Mouse (Mus musculus) ovary, postnatal 36 days (tissue): ENCODE results near the gene Msh6.
"Not testable (repeated sequence)": the region's sequence is repeated elsewhere in the genome, so short reads cannot be mapped to it uniquely, and the experiment has no call there.

ENCODE experiments used
- DNase-seq: peaks from one replicate; pipeline ENCODE4 v3.0.0; 2022; ENCODE audit warnings: low spot score, mixed read lengths

The Msh6 gene

DNA sequence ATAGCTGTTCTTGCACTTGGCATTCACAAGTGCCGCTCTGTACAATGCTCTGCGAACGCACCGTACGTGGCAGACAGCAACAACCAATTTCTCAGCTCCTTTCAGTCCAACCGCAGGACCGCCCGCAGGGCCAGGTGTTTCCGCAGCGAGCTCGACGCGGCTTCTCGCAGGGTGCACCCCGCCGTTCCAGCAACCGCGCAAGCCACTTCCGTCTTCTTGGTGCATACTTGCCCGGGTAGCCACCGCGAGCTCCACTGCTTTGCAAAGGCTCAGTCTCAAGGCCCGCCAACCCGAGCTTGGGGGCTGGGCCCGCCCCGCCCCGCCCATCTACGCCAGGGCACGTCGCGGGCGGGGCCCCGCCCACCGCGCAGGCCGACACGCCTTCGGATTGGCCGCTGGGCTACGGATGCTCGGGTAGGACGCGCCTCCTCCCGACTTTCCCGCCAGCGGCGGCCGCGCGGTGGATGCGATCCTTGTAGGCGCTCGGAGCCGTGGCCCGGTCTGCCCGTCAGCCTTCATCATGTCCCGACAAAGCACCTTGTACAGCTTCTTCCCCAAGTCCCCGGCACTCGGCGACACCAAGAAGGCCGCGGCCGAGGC is at the start of gene Msh6:
TSS of gene Msh6 (plus strand) at position 434 of the 600 bp plus-strand sequence.
- DNase-seq: peak; percentile 86

DNA sequence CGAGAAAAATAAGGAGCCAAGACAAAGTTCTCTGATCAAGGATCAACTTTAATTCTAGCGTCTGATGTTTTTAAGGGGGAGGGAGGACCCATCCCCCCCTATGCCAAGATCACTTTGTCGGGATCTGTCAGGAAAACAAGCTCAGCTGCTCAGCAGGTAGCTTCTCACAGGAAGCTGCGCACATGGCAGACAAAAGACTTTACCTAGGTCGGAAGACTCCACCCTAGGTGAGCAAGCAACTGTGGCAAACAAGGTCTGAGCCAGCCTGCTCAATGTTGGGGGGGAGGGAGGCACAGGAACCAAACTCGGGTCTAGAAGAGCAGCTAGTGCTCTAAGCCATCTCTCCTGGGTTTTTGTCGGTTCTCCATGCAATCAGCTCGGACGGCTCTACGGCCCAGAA is 40.5 kb upstream of the Msh6 start:
- DNase-seq: no peak

DNA sequence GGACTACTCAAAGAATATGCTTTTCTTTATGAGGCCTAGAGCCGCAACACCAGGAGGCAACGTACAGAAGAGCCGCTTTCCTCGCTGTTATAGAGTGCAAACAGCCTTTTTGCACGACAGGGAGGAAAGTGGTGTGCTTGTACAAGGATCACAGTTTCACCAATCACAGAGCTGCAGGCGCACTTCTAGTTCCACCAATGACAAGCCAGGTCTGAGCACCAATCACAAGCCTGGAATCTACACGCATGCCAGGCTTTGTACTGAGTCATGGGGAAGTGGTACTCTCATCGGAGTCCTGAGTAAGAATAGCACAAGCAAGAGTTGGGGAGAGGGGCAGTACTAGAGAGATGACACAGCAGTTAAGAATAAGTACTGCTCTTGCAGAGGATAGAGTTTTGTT is 40.1 kb upstream of the Msh6 start:
- DNase-seq: no peak

DNA sequence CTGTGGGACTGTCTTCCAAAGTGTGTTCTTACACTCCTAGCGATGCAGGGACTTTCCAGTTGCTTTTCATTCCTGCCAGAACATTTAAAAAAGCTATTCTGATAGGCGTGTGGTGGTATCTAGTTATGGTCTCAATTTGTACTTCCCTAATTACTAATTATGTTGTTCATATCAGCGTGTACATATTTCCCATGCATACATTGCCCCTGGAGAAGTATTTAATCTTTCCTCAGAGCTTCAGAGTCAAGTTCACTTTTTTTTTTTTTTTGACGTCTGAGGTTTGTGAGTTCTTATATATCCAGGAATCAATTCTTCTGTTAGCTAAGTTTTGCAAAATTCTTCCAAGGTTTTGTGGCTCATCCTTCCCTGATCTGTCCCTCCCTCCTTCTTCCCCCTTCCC is 38.7 kb upstream of the Msh6 start:
- DNase-seq: no peak

DNA sequence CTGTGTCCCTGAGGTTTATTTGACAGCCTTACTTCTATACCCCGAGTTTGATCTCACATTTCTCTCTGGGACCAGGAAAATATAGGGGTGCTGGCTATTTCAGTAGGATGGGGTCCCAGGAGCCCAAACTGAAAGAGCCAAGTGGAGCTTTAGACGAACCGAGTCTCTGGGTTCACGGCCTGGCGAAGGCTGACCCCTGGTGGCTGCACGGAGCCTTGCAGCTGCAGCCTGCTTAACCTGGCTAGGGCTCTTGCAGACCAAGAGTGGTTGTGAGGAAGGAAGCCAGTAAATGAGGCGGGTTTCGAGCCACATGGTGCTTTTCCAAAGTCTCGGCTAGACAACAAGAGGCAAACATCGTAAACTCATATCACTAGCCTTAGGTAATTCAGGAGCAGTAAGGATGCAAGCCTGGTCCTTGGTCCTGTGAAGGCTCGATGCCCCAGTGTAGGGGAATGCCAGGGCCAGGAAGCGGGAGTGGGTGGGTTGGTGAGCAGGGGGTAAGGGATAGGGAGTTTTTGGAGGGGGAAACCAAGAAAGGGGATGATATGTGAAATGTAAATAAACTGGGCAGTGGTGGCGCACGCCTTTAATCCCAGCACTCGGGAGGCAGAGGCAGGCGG is 25.8 kb upstream of the Msh6 start:
- DNase-seq: peak; percentile 75

DNA sequence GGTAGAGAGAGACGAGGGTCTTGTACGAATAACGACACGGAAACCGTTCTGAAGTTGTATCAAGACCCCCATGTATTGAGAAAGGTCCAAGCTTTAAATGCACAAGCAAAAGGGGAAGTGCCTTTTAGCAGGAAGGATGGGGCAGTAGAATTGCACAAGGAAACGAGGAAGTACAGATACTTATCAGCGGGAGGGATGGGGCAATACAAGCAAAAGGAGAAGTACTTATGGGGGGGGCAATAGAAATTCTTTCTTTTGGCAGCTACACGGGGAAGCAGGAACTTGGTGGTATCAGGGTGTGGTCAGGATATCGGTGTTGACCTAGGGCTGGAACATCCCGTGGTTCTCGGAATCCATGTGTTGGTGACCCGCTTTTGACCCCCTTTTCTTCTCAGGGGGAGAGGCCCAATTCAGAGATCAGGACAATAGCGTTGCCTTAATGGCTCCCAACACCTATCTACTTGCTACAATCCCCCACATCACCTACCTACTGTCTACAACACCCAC is 20.2 kb upstream of the Msh6 start:
- not testable (repeated sequence) for DNase-seq

DNA sequence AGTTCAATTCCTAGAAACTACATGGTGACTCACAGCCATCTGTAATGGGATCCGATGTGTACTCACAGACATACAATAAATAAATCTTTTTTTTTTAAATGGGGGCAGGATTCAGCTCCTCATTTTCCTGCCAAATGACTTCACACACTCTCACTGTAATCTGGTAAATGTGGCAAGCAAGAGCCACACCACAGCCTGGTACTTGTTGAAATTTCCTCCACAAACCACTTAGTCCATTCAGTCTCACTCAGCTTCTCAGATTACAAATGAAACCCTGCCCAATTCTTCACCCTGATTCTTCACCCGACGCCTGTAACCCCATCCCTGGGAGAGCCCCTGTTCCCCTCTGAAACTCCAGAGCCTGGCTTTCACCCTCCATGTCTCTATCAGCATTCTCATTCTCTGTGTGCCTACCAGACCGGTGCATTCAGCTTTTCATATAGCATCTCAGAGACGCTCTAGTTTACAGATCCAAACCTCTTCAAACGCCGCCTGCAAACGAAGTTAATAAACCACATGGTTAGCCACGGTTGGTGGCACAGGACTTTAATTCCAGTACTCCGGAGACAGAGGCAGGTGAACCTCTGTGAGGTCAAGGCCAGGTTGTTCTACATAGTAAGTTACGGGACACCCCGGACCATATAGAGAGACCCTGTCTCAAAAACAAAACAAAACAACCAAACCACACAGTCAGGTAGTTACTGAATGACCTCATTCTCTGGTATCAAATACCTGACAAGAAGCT is 17.6 kb upstream of the Msh6 start:
- no peak for DNase-seq

DNA sequence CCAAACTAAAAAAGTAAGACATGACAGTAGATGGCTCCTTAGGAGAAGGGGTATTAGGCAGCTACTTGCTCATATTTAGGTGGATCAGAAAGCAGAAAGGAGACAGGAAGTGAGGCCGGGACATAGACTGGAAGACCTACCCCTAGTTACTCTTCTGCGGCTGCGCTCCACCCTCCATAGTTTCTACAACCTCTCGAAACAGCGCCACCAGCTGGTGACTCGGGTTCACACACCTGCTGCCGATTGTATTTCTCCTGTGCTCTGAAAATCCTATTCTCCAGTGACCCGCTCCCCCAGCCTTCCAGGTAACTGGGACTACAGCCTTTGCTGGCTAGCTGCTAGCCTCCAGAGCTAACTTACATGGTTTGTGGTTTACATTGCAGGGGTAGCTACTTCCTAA is 16.6 kb upstream of the Msh6 start:
- no peak for DNase-seq

DNA sequence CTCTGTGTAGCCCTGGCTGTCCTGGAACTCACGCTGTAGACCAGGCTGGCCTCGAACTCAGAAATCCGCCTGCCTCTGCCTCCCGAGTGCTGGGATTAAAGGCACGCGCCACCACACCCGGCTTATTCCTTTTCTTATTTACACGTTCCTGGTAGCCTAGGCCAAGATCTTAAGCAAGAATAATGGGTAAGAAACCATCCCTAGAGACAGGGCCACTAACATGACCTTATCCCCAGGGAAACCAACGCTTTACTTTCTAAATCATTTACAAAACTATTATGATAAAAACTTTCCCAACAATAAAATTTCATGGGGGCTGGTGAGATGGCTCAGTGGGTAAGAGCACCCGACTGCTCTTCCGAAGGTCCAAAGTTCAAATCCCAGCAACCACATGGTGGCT is 15.5 kb upstream of the Msh6 start:
- not testable (repeated sequence) for DNase-seq

DNA sequence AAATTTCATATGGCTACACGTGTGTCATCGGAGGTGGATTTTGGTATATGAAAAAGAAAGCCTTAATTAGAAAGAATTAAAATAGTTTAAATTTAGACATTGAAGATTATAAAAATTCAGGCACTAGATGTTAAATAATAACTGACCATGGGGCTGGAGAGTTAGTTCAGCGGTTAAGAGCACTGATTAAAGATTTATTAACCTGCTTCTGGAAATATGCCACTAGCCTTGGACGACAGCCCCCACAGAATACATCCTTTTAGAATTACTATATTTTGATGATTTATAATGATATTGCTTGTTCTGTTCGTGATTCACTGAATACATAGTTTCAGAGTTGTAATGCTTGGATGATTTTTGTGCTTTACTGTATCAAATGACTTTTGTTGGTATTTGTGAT is 14.9 kb upstream of the Msh6 start:
- not testable (repeated sequence) for DNase-seq

DNA sequence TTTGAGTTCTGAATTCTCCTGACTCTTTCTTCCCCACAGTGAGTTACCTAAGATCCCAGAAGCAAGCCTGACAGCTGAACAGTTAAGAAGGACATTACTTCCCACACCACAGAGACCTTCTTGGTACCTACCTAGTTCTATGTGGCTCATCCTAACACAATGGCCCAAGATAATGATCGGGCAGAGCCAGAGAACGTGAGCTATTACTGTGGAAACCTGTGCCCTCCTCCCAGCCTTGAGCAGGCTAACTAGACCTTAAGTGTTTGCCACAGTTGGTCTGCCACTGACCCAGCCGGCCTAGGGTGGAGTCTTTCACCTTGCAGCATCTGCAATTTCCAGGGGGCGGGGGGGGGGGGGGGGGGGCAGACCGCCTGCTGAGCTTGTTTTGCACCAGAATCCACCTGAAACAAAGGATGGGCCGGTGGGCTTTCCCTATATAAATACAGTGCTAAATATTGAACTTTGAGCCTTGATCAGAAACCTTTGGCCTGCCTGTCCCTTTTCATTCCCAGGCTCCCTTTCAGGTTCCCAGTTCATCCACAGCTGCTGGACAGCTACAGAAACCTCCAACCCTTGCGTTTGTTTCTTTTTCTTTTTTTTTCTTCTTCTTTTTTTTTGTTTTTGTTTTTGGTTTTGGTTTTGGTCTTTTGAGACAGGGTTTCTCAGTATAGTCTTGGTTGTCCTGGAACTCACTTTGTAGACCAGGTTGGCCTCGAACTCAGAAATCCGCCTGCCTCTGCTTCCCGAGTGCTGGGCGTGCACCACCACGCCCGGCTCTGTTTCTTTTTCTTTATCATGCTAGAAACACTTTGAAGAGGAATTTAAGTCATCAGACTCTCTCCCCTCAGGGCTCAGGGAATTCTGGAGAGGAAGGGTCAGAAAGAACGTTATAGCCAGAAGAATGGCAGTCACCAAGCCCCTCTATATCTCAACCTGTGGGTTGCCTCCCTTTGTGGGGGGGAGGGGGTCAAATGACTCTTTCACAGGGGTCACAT is 11.5 kb upstream of the Msh6 start:
- DNase-seq: no peak

DNA sequence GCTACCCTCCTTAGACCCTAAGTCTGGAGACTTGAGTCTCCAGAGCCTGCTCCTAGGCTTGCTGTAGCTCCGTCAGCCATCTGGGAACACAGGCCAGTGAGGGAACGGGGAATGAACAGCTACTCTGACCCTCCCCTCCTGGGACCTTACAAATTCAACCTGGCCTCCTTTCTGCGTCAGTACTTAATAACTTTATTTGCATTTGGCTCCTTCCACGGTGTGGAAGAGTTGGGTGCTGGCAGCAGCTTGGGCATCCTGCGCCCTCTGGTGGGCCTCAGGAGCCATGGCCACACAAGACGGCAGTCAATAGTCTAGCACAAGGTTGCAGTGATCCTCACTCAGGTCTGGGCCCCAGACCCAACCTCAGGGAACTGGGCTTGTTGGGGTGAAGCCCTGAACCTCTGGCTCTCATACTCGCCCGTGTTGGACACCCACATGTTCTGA is 6.4 kb upstream of the Msh6 start:
- DNase-seq: not testable (repeated sequence)

DNA sequence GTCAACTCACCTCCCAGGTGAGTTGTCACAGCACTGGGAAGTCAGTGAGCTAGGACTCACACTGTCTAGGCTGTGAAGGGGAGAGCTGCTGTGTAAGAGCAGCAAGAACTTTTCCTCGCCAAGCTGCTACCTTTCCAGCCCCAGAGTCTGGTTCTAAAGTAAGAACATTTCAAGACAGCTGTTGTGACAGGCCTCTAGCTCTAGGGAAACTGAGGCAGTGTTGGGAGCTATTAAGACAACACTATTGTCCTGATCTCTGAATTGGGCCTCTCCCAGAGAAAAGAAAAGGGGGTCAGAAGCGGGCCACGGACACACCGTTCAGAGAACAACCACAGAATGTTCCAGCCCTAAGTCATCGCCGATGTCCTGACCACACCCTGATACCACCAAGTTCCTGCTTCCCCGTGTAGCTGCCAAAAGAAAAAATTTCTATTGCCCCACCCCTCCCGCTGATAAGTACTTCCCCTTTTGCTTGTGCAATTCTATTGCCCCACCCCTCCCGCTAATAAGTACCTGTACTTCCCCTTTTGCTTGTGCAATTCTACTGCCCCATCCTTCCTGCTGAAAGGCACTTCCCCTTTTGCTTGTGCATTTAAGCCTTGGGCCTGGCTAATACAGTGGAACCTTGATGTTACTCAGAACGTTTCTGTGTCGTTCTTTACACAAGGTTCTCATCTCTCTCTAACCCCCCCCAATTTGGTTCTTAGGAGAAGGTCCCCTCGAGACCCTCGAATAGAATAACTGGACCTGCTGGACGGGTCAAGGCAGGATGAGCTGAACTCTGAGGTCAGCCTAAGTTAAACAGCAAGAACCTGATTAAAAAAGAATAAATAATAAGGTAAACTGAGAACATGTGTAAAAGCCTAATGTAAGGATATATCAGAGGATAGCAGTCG is 2.9 kb upstream of the Msh6 start:
- not testable (repeated sequence) for DNase-seq

DNA sequence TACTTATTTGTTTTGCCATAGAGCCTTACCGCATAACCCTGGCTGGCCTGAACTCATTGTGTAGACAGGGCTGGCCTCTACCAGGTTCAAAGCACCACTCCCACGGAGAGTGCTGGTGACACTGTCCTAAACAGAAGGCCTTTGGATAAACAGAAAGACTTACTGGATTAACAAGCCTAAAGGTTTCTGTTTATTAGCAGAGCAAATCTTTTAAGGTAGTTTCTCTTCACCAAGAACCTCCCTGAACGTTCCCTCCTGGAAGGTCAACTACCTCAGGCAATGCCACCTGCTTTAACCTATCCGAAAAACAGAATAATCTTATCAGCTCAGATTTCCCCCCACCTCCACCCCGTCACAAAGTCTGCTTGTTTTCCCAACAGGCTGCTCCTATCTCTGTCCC is 2.0 kb upstream of the Msh6 start:
- DNase-seq: no peak

DNA sequence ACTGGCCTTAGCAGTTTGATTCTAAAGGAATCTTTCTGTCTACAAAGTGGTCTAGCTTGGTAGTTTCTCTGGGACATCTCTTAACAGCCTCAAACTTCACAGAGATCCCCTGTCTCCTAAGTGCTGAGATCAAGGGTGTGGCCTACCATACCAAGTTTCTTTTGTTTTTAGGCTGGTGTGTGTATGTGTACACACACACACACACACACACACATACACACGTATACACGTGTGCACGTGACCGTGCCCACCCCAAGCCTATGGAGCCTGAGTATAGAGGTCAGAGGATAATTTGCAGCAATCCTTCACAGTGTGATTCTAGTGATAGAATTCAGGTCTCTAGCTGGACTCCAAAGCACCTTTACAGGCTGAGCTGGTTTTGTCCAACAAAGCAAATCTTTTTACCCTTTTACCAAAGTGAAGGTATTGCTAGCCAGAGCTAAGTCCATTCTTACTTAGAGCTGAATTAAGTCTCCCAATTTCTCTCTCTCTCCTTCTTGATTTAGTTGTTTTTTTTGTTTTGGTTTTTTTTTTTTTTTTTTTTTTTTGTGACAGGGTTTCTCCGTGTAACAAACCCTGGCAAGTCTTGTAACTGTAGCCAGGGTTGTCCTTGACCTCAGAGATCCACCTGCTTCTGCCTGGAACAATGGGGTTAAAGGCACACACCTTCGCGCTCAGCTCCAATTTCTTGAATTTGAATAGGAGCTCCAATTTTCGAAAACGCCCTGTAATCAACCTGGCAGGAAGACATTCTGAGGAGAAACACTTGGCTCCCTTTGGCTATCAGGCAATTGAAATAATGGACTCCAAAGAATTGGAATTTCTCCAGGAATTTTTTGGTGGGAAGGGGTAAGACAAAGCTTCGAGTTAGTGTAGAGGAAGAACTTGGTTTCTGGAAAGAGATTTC is 1.3 kb upstream of the Msh6 start:
- DNase-seq: no peak

DNA sequence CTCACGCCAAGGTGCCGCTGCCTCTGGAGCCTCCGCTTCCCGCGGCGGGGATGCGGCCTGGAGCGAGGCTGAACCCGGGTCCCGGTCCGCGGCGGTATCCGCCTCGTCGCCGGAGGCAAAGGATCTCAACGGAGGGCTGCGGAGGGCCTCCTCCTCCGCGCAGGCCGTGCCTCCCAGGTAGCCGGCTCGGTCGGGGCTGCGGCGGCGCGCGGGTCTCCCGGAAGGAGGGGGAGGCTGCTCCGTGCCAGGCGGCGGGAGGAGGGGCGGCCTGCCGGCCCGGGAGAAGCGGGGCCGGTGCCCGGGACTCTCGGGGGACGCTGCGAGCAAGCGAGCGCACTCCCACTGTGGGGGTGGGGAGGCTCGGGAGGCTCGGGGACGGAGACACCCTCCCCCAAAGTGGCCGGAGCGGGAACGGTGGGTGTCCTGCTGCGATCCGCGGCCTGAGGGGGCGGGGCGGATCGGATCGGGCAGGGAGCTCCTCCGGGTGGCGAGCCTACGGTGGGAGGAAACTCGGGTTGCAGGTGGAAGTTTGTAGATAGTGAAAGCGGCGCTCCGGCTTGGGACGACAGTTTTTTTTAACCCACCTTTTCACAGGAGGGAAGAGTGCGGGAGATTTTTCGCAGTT is 479 bp downstream of the Msh6 start:
- peak; percentile 65 for DNase-seq

DNA sequence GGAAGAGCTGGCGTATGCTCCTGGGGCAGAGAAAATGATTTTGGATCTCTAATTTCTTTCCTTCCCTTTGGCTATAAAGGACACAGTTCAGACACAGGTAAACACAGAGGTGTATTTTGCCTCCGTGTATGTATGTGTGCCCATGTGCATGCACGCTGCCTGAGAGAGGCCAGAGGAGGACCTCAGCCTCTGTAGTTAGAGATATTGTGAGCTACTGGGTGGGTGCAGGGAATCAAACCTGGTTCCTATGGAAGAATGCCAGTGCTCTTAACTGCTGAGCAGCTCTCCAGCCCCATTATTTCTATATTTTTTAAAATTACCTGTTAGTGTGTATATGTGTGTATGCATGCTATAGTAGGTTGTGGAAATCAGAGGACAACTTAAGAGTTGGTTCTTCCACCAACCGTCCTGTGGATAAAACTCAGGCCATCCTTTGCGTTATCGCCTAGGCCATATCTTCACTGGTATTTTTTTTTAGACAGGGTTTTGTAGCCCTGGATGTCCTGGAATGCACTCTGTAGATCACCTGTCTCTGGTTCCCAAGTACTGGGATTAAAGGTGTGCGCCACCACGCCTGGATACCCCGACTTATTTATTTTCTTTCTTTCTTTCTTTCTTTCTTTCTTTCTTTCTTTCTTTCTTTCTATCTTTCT is 1.4 kb downstream of the Msh6 start:
- no peak for DNase-seq

DNA sequence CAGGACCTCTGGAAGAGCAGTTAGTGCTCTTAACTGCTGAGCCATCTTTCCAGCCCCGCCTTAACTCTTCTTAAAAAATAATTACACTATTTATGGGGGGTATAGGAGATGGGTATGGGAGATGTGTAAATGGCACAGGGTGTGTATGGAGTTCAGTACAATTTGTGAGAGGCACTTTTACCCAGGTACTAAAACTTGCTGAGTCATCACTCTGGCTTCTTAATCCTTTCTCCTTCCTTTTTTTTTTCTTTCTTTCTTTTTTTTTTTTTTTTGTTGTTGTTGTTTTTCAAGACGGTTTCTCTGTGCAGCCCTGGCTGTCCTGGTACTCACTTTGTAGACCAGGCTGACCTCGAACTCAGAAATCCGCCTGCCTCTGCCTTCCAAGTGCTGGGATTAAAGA is 2.1 kb downstream of the Msh6 start:
- not testable (repeated sequence) for DNase-seq

DNA sequence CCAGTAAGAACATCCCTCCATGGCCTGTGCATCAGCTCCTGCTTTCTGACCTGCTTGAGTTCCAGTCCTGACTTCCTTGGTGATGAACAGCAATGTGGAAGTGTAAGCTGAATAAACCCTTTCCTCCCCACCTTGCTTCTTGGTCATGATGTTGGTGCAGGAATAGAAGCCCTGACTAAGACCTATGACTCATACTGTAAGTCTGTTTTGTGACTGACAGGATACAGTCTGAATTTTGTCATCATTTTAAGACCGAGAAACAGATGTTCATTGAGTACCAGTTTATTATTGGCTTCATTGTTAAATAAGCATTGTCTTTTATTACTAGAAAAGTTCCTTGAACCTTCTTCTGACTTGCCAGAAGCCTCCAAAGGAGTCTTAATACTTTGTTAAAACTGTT is 4.8 kb downstream of the Msh6 start:
- not testable (repeated sequence) for DNase-seq
